29 mouse cellular contexts compared by ENCODE assay signal in genomic region chr10:24792756-24793155, GRCm38 (mm10). TPM values are rescaled to one million over a fixed set of nuclear protein-coding genes. Genes with fewer than 3 reads are reported as not detected.
"Had no signal": no experiment of that assay in that cellular context is flagged by ENCODE, and none has a peak within 500 bp of the region (broad histone marks: within the 10 kb centered on the region; RNA-seq: fewer than 3 reads in every experiment).

No protein-coding gene starts in this region.

- H3K27ac ChIP-seq: embryonic facial prominence, embryonic 10.5 days; embryonic facial prominence, embryonic 12.5 days; embryonic facial prominence, embryonic 13.5 days; embryonic facial prominence, embryonic 15.5 days; forebrain, embryonic 10.5 days; forebrain, embryonic 12.5 days; forebrain, embryonic 13.5 days; forebrain, embryonic 15.5 days; gastrocnemius, adult 2 months; heart, adult 2 months had no signal

- ATAC-seq: forebrain, embryonic 13.5 days; forebrain, embryonic 14.5 days; forebrain, embryonic 15.5 days; forebrain, embryonic 16.5 days; forebrain, postnatal 0 days had no signal

- H3K4me3 ChIP-seq: embryonic facial prominence, embryonic 10.5 days; embryonic facial prominence, embryonic 12.5 days; embryonic facial prominence, embryonic 13.5 days; embryonic facial prominence, embryonic 15.5 days; erythroblast, embryonic 14.5 days; forebrain, embryonic 10.5 days; forebrain, embryonic 12.5 days; forebrain, embryonic 13.5 days; forebrain, embryonic 15.5 days; gastrocnemius, adult 2 months; heart, adult 2 months had no signal

- H3K36me3 ChIP-seq: embryonic facial prominence, embryonic 12.5 days; embryonic facial prominence, embryonic 13.5 days; embryonic facial prominence, embryonic 15.5 days; forebrain, embryonic 10.5 days; forebrain, embryonic 12.5 days; forebrain, embryonic 15.5 days had no signal

- DNase-seq: cerebellum, adult 2 months; cerebellum, adult 8-10 months; cerebellum, adult 9-10 months; cerebellum, adult 9-11 months; cerebellum, postnatal 10 days; cerebellum, postnatal 14 days; cerebellum, postnatal 25 days; cerebellum, postnatal 36 days; embryo, embryonic 11 days; forebrain, postnatal 0 days; gastrocnemius, adult 2 months; gastrocnemius, postnatal 10 days; gastrocnemius, postnatal 14 days; gastrocnemius, postnatal 25 days; gastrocnemius, postnatal 36 days; heart, adult 18-20 months; heart, adult 2 months had no signal

- H3K27me3 ChIP-seq: embryonic facial prominence, embryonic 12.5 days; embryonic facial prominence, embryonic 13.5 days; embryonic facial prominence, embryonic 15.5 days; forebrain, embryonic 12.5 days; forebrain, embryonic 13.5 days; forebrain, embryonic 15.5 days had no signal

- H3K9ac ChIP-seq: embryonic facial prominence, embryonic 12.5 days; embryonic facial prominence, embryonic 13.5 days; embryonic facial prominence, embryonic 15.5 days; forebrain, embryonic 12.5 days; forebrain, embryonic 13.5 days; forebrain, embryonic 15.5 days; forebrain, postnatal 0 days had no signal

- H3K9me3 ChIP-seq: embryonic facial prominence, embryonic 12.5 days; embryonic facial prominence, embryonic 13.5 days; embryonic facial prominence, embryonic 15.5 days; forebrain, embryonic 10.5 days; forebrain, embryonic 12.5 days; forebrain, embryonic 13.5 days; forebrain, embryonic 15.5 days had no signal

- H3K4me2 ChIP-seq: embryonic facial prominence, embryonic 12.5 days; embryonic facial prominence, embryonic 13.5 days; embryonic facial prominence, embryonic 15.5 days; forebrain, embryonic 12.5 days; forebrain, embryonic 13.5 days; forebrain, embryonic 15.5 days had no signal

- H3K4me1 ChIP-seq: embryonic facial prominence, embryonic 10.5 days; embryonic facial prominence, embryonic 12.5 days; embryonic facial prominence, embryonic 13.5 days; embryonic facial prominence, embryonic 15.5 days; forebrain, embryonic 10.5 days; forebrain, embryonic 12.5 days; forebrain, embryonic 13.5 days; forebrain, embryonic 15.5 days had no signal

RNA-seq across cellular contexts. Expression of gene Enpp3, which starts 49.9 kb away (rescaled TPM):
- total RNA-seq: granulocyte monocyte progenitor cell, adult 5-6 weeks had no signal
- polyA plus RNA-seq: erythroblast, embryonic 14.5 days had no signal
